Mouse (Mus musculus) cortical plate, adult 2 months (tissue): ENCODE data around the gene Sorbs2.

Experiments used
- CTCF ChIP-seq: fragments of 200-500 bp; IDR thresholded peaks from 2 replicates; pipeline ENCODE4 v1.5.1; 2011; ENCODE audit warnings: mild to moderate bottlenecking, control low read depth, low read length; ENCODE audit not compliant: insufficient read depth; ENCODE audit errors: extremely low read depth
- POLR2A ChIP-seq: fragments of 200-500 bp; IDR thresholded peaks from 2 replicates; pipeline ENCODE4 v1.6.1; 2011; ENCODE audit warnings: mild to moderate bottlenecking, low read length, control low read depth; ENCODE audit not compliant: insufficient read depth; ENCODE audit errors: extremely low read depth

GRCm38 (mm10) chr8:45675821-45676279, 168.3 kb downstream of the Sorbs2 start:
- no peak for TF ChIP-seq CTCF
- no peak for TF ChIP-seq POLR2A
